Mouse (Mus musculus) heart, embryonic 16.5 days (tissue): Measurements from ENCODE around the gene Gatad1. TPM values are rescaled to one million over a fixed set of nuclear protein-coding genes. Genes with fewer than 3 reads are reported as not detected.

Experiments
- ATAC-seq: fragments of 200-750 bp; cut with Nextera tagmentation; replicated peaks from 2 replicates; pipeline ENCODE4 v1.8.0; 2017; ENCODE audit warnings: moderate number of reproducible peaks; ENCODE audit not compliant: insufficient read depth, low FRiP score; ENCODE audit errors: extremely low read depth
- H3K27ac ChIP-seq: fragments of 300-500 bp; sonication (generic); 2 replicates; pipeline ENCODE4 v1.5.1; 2014; ENCODE audit warnings: mild to moderate bottlenecking, low read length, control low read depth, moderate library complexity
- H3K27me3 ChIP-seq: fragments of 300-500 bp; sonication (generic); 2 replicates; pipeline ENCODE4 v1.6.1; 2014; ENCODE audit warnings: low read length, mixed read lengths; ENCODE audit not compliant: control insufficient read depth, insufficient read depth
- H3K36me3 ChIP-seq: fragments of 300-500 bp; sonication (generic); 2 replicates; pipeline ENCODE4 v1.6.1; 2014; ENCODE audit not compliant: control insufficient read depth, insufficient read depth
- H3K4me1 ChIP-seq: fragments of 300-500 bp; sonication (generic); 2 replicates; pipeline ENCODE4 v1.6.1; 2014; ENCODE audit warnings: low read length, mixed read lengths; ENCODE audit not compliant: control insufficient read depth, insufficient read depth
- H3K4me2 ChIP-seq: fragments of 300-500 bp; sonication (generic); 2 replicates; pipeline ENCODE4 v1.6.1; 2014; ENCODE audit warnings: low read depth, mild to moderate bottlenecking, control low read depth, low read length
- H3K4me3 ChIP-seq: fragments of 300-500 bp; sonication (generic); 2 replicates; pipeline ENCODE4 v1.5.1; 2014; ENCODE audit warnings: mild to moderate bottlenecking, control low read depth, low read length
- H3K9ac ChIP-seq: fragments of 300-500 bp; sonication (generic); 2 replicates; pipeline ENCODE4 v1.6.1; 2014; ENCODE audit warnings: low read length, control low read depth
- H3K9me3 ChIP-seq: fragments of 300-500 bp; sonication (generic); replicated peaks from 2 replicates; pipeline ENCODE4 v1.6.1; 2016; ENCODE audit warnings: low read length; ENCODE audit not compliant: control insufficient read depth
- WGBS: fragments of 180-500 bp; shearing (Covaris S2); extraction: QIAGEN DNeasy Blood & Tissue Kit; methylation state at CpG from one replicate; pipeline ENCODE4 v1.1.7; 2014; 5-methylcytosine and 5-hydroxymethylcytosine counted together
- polyA plus RNA-seq: library from polyadenylated mRNA; unstranded; fragments of >200 nt; fragmentation: Nextera tagmentation; extraction: Ambion mirVana; gene quantifications from 2 replicates; pipeline ENCODE4 v1.2.1, GENCODE M21; 2015

The Gatad1 gene
- polyA plus RNA-seq, result 56.9 and 58.3 TPM in 2 replicates

DNA sequence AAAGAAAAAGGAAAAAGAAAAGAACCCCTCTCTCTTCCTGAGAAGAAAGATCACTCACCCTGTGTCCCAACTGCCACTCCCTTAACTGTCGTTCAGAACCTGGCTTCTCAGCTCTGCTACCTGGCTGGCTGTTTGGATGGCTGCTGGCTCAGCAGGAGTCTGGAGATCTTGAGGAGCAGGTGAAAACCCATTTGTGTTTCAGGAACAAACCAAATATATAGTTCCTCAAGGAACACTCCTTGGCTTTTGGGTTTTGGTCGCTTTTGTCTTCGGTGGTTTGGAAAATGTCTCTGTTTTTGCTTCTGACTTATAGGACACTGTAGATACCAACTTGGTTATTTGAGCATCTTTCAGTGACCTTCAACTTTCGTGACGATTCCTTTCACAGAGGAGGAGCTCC, at the start of gene Gatad1:
Gatad1 (minus strand) TSS at position 101 of the 400 bp plus-strand sequence.
- WGBS, result 68% methylated on average over 5 of the region's 5 CpGs
- H3K9ac ChIP-seq, result no peak within 1 kb of the TSS
- H3K4me1 ChIP-seq, result no peaks in the 10 kb centered on the region
- H3K4me2 ChIP-seq, result no peak within 1 kb of the TSS
- no peaks in the 10 kb centered on the region for H3K27me3 ChIP-seq
- ATAC-seq, result no peak
- peaks cover 2% of the 10 kb centered on the region; the same call in 1 of the 2 replicates for H3K9me3 ChIP-seq
- H3K27ac ChIP-seq, result no peak within 1 kb of the TSS
- H3K4me3 ChIP-seq, result no peak within 1 kb of the TSS
- no peaks in the 10 kb centered on the region for H3K36me3 ChIP-seq

DNA sequence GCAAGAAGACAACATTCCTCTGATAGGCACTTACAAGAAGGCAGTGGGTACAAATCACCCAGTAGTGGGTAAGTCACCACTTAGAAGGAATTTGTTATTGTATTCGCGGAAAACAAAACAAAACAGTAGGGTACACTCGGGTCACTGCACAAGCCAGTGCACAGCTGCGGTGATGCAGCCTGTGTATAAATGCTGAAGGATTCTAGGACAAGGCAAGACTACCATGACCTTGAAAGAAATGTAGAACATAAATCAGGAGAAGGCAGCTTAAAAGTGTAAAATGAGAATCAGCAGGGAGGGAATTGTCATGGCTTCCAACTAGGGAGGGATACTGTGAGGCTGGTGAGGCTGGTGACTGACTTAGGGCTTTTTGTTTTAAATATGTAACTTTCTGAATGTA, 45.2 kb upstream of the Gatad1 start:
- H3K36me3 ChIP-seq, result peaks cover 29% of the 10 kb centered on the region
- 87% methylated on average over 4 of the region's 4 CpGs for WGBS
- no peak overlapping the region for H3K27ac ChIP-seq
- H3K9ac ChIP-seq, result no peak overlapping the region
- no peaks in the 10 kb centered on the region for H3K9me3 ChIP-seq
- no peak for ATAC-seq
- H3K27me3 ChIP-seq, result no peaks in the 10 kb centered on the region
- no peaks in the 10 kb centered on the region for H3K4me1 ChIP-seq
- H3K4me3 ChIP-seq, result no peak overlapping the region
- H3K4me2 ChIP-seq, result no peak overlapping the region

DNA sequence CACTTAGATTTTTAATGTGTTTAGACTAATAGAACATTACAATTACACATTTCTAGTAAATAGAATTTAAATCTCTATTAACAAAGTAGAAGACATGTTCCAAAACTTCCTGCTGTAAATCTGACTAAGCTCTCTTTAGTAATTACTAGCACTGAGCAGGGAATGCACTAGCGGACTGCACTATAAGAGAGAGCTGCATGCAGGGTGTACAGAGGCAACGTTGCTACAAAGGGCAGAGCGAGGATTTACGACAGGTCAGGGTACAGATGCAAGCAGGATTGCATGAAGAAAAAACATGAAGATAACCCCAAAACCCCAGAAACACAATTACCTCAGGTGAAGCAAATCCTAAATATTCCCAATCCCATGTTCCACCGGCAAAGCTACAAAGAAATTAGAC, 43.0 kb upstream of the Gatad1 start:
- Histone ChIP-seq H3K4me3 (no peak overlapping the region), H3K27me3 (no peaks in the 10 kb centered on the region), H3K27ac (no peak overlapping the region), H3K9me3 (no peaks in the 10 kb centered on the region), H3K9ac (no peak overlapping the region), H3K4me2 (no peak overlapping the region), H3K4me1 (no peaks in the 10 kb centered on the region), H3K36me3 (peaks cover 24% of the 10 kb centered on the region)
- no peak for ATAC-seq
- 93% methylated on average over 5 of the region's 5 CpGs for WGBS

DNA sequence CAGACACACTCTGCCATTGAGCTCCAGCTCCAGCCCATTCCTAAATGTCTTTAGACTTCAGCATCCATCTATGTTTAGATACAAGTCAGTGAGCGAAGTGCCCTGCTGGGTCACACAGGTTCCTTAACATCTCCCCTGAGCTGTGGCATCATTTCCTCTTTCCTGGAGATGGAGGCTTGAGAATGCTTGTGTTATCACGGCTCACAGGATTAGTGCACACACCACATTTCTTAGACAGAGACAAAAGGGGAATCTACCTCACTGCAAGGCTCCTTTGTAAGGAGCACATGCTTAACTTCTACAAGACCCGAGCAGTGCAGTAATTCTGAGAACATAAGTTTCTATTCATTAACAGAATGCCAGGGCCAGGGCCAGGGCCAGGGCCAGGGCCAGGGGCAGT, 39.0 kb upstream of the Gatad1 start:
- Histone ChIP-seq H3K4me3 (no peak overlapping the region), H3K9me3 (no peaks in the 10 kb centered on the region), H3K27ac (no peak overlapping the region), H3K27me3 (no peaks in the 10 kb centered on the region), H3K9ac (no peak overlapping the region), H3K4me2 (no peak overlapping the region), H3K36me3 (peaks cover 34% of the 10 kb centered on the region), H3K4me1 (no peaks in the 10 kb centered on the region)
- ATAC-seq, result no peak
- WGBS, result 80% methylated on average over 3 of the region's 3 CpGs

DNA sequence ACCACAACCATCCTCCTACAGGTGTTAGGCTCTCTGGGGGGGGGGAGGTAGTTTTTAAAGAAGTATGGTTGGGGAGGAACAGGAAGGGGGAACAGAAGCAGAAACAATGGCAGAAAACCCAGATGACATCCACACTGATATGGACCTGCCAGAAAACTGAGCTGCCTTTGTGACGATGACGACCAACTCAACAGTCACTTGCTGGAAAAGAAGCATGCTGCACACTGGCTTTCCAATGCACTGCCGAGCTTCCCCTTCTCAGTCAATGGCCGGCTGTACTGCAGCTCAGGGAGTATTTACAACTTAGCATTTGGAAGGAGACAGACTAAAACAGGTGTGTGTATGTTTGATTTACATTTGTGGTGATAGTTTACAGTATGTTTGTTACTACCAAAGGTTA, 38.2 kb upstream of the Gatad1 start:
- 71% methylated on average over 4 of the region's 4 CpGs for WGBS
- Histone ChIP-seq H3K4me1 (no peaks in the 10 kb centered on the region), H3K4me2 (no peak overlapping the region), H3K27me3 (no peaks in the 10 kb centered on the region), H3K36me3 (peaks cover 32% of the 10 kb centered on the region), H3K9me3 (no peaks in the 10 kb centered on the region), H3K27ac (no peak overlapping the region), H3K4me3 (no peak overlapping the region), H3K9ac (no peak overlapping the region)
- no peak for ATAC-seq

DNA sequence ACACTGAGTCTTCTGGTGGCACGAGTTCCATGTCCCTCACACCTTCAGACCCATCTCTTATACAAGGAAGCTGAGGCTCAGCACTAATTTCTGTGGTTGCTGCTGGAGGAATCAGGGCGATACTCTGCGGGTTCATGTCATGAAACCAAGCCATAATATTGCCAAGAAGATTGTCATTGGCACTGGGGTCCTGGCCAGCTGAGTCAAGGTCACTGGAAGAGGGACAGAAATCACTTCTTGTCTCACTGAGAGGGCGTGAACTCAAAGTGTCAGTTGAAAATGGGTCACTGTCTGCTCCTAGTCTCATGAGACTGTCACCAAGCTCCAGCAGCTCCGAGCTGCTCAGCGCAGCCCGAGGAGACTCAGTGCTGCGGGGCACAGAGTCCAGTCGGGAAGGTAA, 36.0 kb upstream of the Gatad1 start:
- Histone ChIP-seq H3K4me2 (no peak overlapping the region), H3K4me3 (no peak overlapping the region), H3K27me3 (no peaks in the 10 kb centered on the region), H3K4me1 (no peaks in the 10 kb centered on the region), H3K9me3 (no peaks in the 10 kb centered on the region), H3K9ac (no peak overlapping the region), H3K27ac (no peak overlapping the region), H3K36me3 (peaks cover 27% of the 10 kb centered on the region)
- ATAC-seq, result no peak
- 90% methylated on average over 9 of the region's 9 CpGs for WGBS

DNA sequence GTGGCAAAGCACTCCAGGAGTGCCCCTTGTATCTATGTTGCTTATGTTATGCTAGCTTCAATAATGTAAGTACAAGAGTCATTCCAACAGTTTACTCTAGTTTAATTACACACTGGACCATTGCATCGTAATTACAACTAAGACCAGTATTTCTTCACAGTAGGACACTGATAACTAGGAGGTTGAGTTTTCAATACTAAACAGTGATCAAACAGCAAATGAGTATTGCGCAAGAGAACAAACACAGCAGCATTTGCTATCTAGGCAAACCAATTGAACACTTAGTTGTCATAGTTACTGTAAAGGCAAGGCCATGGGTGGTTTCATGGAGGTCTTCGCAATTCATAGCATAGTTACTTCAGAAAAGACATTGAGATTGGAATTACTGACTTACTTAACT, 34.3 kb upstream of the Gatad1 start:
- peaks cover 25% of the 10 kb centered on the region for H3K36me3 ChIP-seq
- 97% methylated on average over 3 of the region's 3 CpGs for WGBS
- no peak overlapping the region for H3K27ac ChIP-seq
- no peak overlapping the region for H3K4me3 ChIP-seq
- H3K9ac ChIP-seq, result no peak overlapping the region
- H3K4me1 ChIP-seq, result no peaks in the 10 kb centered on the region
- ATAC-seq, result no peak
- no peaks in the 10 kb centered on the region for H3K27me3 ChIP-seq
- H3K4me2 ChIP-seq, result no peak overlapping the region
- H3K9me3 ChIP-seq, result no peaks in the 10 kb centered on the region

DNA sequence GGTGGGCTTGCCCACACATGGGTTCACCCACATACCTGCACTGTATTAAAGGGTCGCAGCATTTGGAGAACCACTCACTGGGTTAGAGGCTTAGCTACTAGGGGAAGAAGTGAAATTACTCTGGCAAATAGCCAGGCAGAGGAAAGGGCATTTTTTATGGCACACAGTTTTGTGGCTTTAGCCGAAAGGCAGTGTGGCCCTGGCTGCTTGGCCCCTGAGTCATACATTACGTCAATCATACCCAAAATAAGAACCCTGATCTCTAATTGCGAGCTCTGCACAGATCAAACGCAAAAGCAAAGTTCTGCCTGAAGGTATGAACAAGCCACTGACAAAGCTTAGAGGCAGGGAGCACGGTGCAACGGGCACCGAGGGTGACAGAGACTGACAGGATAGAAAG, 31.3 kb upstream of the Gatad1 start:
- ATAC-seq, result no peak
- no peaks in the 10 kb centered on the region for H3K4me1 ChIP-seq
- no peaks in the 10 kb centered on the region for H3K9me3 ChIP-seq
- H3K27me3 ChIP-seq, result no peaks in the 10 kb centered on the region
- 87% methylated on average over 8 of the region's 8 CpGs for WGBS
- H3K4me3 ChIP-seq, result no peak overlapping the region
- no peak overlapping the region for H3K9ac ChIP-seq
- H3K27ac ChIP-seq, result no peak overlapping the region
- peaks cover 21% of the 10 kb centered on the region for H3K36me3 ChIP-seq
- no peak overlapping the region for H3K4me2 ChIP-seq

DNA sequence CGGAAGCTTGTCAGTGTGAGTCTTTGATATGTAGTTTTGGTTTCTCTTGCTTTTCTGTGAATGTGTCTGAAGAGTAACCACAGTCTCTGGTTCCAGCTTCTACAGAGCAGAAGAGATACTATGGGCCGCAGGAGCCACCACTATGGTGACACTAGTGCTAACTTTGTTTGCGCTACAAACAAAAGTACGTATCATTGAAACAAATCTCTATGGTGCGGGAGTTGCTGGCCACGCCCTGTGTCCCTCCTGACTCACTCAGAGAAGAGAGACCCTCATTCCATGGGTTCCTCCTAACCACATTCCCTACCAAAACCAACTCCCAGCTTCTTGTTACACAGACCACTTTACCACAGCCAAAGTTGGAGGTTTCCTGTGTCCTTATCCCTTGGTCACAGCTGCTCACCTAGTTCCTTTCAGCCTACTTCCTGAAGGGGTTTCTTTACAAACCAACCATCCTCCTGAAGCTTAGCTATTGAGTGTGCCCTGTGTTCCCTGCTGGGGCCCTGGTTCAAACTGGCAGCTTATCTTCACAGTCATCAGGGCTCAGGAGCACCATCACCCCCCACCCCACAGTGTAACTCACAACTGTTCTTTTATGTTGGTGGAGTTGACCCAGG, 13.1 kb upstream of the Gatad1 start:
- Histone ChIP-seq H3K27ac (no peak overlapping the region), H3K4me1 (no peaks in the 10 kb centered on the region), H3K36me3 (no peaks in the 10 kb centered on the region), H3K27me3 (no peaks in the 10 kb centered on the region), H3K9me3 (no peaks in the 10 kb centered on the region), H3K4me2 (no peak overlapping the region), H3K9ac (no peak overlapping the region), H3K4me3 (no peak overlapping the region)
- ATAC-seq, result peak; percentile 63; the same call in 1 of the 2 replicates
- 80% methylated on average over 6 of the region's 6 CpGs for WGBS
